Mouse (Mus musculus): ENCODE measurements at regions not wholly inside any gene's neighbourhood (a gene's known extent, or its start where the extent isn't known, plus 50 kb on each side); places are given as distances from the start of the nearest gene placed in this dataset.

GRCm38 (mm10) chr12:85527011-85527410 is 53.3 kb downstream of the Fos start:
- intact Hi-C loops (cut with DNase I) = no loop called here
- no peak for DNase-seq (ENCODE audit: extremely low spot score in 1 of 2, low spot score in 2 of 2)

- DNase-seq (ENCODE audit: extremely low spot score in 1 of 2, low spot score in 2 of 2) = no peak
- intact Hi-C loops (cut with DNase I) = no loop called here
These were observed 57.9 kb downstream of the Fos start for GRCm38 (mm10) chr12:85531638-85532037.

GRCm38 (mm10) chr12:85532221-85532612 is 58.5 kb downstream of the Fos start:
- intact Hi-C loops (cut with DNase I) = no loop called here
- peak in 1 of 2 experiments; percentile 46 for DNase-seq (ENCODE audit: extremely low spot score in 1 of 2, low spot score in 2 of 2)

GRCm38 (mm10) chr12:85532613-85533460 is 59.1 kb downstream of the Fos start:
- intact Hi-C loops (cut with DNase I) = no loop called here
- peak; percentile 36 to 77 for DNase-seq (ENCODE audit: extremely low spot score in 1 of 2, low spot score in 2 of 2)

GRCm38 (mm10) chr12:85533603-85534002 is 59.9 kb downstream of the Fos start:
- DNase-seq (ENCODE audit: extremely low spot score in 1 of 2, low spot score in 2 of 2) = no peak
- intact Hi-C loops (cut with DNase I) = no loop called here

GRCm38 (mm10) chr12:85539423-85539822 is 59.4 kb upstream of the Jdp2 start:
- no peak for DNase-seq (ENCODE audit: extremely low spot score in 1 of 2, low spot score in 2 of 2)
- intact Hi-C loops (cut with DNase I) = no loop called here

GRCm38 (mm10) chr12:85541153-85541552 is 57.7 kb upstream of the Jdp2 start:
- intact Hi-C loops (cut with DNase I) = no loop called here
- peak in 1 of 2 experiments; percentile 51 for DNase-seq (ENCODE audit: extremely low spot score in 1 of 2, low spot score in 2 of 2)

- intact Hi-C loops (cut with DNase I) = no loop called here
- DNase-seq (ENCODE audit: extremely low spot score in 1 of 2, low spot score in 2 of 2) = no peak
These were observed 55.9 kb upstream of the Jdp2 start for GRCm38 (mm10) chr12:85542881-85543280.

- no peak for DNase-seq (ENCODE audit: extremely low spot score in 1 of 2, low spot score in 2 of 2)
- intact Hi-C loops (cut with DNase I) = no loop called here
These were observed 55.3 kb upstream of the Jdp2 start for GRCm38 (mm10) chr12:85543520-85543919.

- DNase-seq (ENCODE audit: extremely low spot score in 1 of 2, low spot score in 2 of 2) = no peak
These were observed 54.0 kb upstream of the Jdp2 start for GRCm38 (mm10) chr12:85544801-85545200.

GRCm38 (mm10) chr12:85545718-85546117 is 53.1 kb upstream of the Jdp2 start:
- intact Hi-C loops (cut with DNase I) = no loop called here
- no peak for DNase-seq (ENCODE audit: extremely low spot score in 1 of 2, low spot score in 2 of 2)

More at GRCm38 (mm10) chr12:85544801-85545200, 54.0 kb upstream of the Jdp2 start:
- intact Hi-C loops (cut with DNase I) = no loop called here

GRCm38 (mm10) chr12:85548076-85548475 is 50.8 kb upstream of the Jdp2 start:
- no peak for DNase-seq (ENCODE audit: extremely low spot score in 1 of 2, low spot score in 2 of 2)
- intact Hi-C loops (cut with DNase I) = no loop called here

Measured in left cerebral cortex, postnatal 10 days (tissue).